Mouse (Mus musculus) small intestine, adult 2 months (tissue): ENCODE measurements at regions not wholly inside any gene's neighbourhood (a gene's known extent, or its start where the extent isn't known, plus 50 kb on each side); places are given as distances from the start of the nearest gene placed in this dataset.
A peak's percentile ranks its signal among the peaks of the same experiment; 100 is the strongest.
"Not testable (repeated sequence)": the region's sequence is repeated elsewhere in the genome, so short reads cannot be mapped to it uniquely, and the experiment has no call there.

Experiments
- H3K27ac ChIP-seq: fragments of 200-500 bp; 2 replicates; pipeline ENCODE4 v1.5.1; 2012; ENCODE audit warnings: low read depth, low read length, control low read depth, inconsistent platforms; ENCODE audit not compliant: insufficient read depth
- H3K27me3 ChIP-seq: fragments of 200-500 bp; 2 replicates; pipeline ENCODE4 v1.6.1; 2012; ENCODE audit warnings: mild to moderate bottlenecking, moderate library complexity, low read length, inconsistent platforms; ENCODE audit not compliant: control insufficient read depth, insufficient read depth
- H3K36me3 ChIP-seq: fragments of 200-500 bp; 2 replicates; pipeline ENCODE4 v1.6.1; 2012; ENCODE audit warnings: mild to moderate bottlenecking, low read length, control low read depth, inconsistent platforms; ENCODE audit not compliant: control insufficient read depth, insufficient read depth
- H3K4me1 ChIP-seq: fragments of 200-500 bp; 2 replicates; pipeline ENCODE4 v1.6.1; 2012; ENCODE audit warnings: low read length, inconsistent platforms, mixed read lengths; ENCODE audit not compliant: control insufficient read depth, insufficient read depth, insufficient read length
- H3K4me3 ChIP-seq: fragments of 200-500 bp; 2 replicates; pipeline ENCODE4 v1.5.1; 2012; ENCODE audit warnings: low read depth, mild to moderate bottlenecking, control low read depth, inconsistent platforms, low read length, moderate library complexity
- CTCF ChIP-seq: fragments of 200-500 bp; IDR thresholded peaks from 2 replicates; pipeline ENCODE4 v1.5.1; 2012; ENCODE audit warnings: low read depth, mild to moderate bottlenecking, control low read depth, inconsistent platforms, low read length, moderate library complexity, mixed read lengths; ENCODE audit not compliant: insufficient replicate concordance, insufficient read length; ENCODE audit errors: extremely low read depth
- WGBS: fragments of 180-500 bp; shearing (Covaris S2); methylation state at CpG from one replicate; pipeline ENCODE4 v1.1.7; 2018; 5-methylcytosine and 5-hydroxymethylcytosine counted together

- H3K4me3 ChIP-seq, H3K4me1 ChIP-seq, H3K27me3 ChIP-seq, H3K27ac ChIP-seq, H3K36me3 ChIP-seq: not testable (repeated sequence)
- WGBS: 76% methylated on average over 2 of the region's 2 CpGs
Measured at GRCm38 (mm10) chr14:53721901-53722300, 532.0 kb downstream of the Dad1 start.

- H3K36me3 ChIP-seq, H3K4me1 ChIP-seq, H3K27me3 ChIP-seq, H3K4me3 ChIP-seq, H3K27ac ChIP-seq: not testable (repeated sequence)
- WGBS: 3% methylated on average over 3 of the region's 3 CpGs
Measured at GRCm38 (mm10) chr14:53709627-53710026, 544.3 kb downstream of the Dad1 start.

DNA sequence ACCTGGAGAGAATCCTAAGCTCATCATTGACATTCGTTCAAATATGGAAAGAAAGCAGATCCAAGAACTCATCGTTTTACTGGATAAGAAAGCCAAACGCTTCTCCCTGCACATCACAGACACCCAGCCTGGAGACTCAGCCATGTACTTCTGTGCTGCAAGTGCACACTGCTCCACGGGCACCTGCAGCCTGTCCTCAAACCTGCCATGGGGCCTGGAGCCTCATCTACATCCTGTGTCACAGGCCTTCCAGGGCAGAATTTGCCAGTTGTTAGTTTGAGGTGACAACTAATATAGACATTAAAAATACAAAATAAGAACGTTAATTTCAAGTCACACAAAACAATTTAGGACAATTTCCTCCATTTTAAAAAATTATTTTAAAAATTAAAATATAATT lies 549.6 kb downstream of the Dad1 start:
- WGBS: 76% methylated on average over 5 of the region's 5 CpGs
- not testable (repeated sequence) for H3K4me3 ChIP-seq, H3K36me3 ChIP-seq, H3K27ac ChIP-seq, H3K4me1 ChIP-seq, H3K27me3 ChIP-seq

DNA sequence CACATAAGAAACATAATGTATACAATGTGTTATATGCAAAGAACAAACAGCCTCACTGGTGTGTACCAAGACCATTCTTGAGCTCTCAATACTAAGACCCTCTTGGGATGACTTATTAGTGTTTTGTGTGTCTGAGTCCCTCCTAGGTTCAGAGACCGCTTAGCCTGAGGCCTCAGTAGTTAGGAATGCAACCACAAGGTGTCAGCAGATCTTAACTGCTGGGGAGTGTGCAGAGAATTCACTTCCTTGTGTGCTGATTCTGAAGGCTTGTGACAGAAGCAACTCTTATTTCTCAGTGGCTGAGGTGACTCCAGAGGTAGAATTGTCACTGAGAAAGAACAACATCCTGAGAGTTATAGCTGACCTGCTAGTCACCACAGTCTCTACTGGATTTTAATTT lies 550.3 kb downstream of the Dad1 start:
- H3K27ac ChIP-seq, H3K4me3 ChIP-seq, H3K4me1 ChIP-seq, H3K27me3 ChIP-seq, H3K36me3 ChIP-seq: not testable (repeated sequence)
- 8% methylated on average over 1 of the region's 1 CpGs for WGBS

GRCm38 (mm10) chr14:53684100-53684499 lies 569.8 kb downstream of the Dad1 start:
- not testable (repeated sequence) for H3K36me3 ChIP-seq, H3K4me3 ChIP-seq, H3K27me3 ChIP-seq, H3K27ac ChIP-seq, H3K4me1 ChIP-seq
- 78% methylated on average over 4 of the region's 4 CpGs for WGBS

- not testable (repeated sequence) for H3K36me3 ChIP-seq, H3K4me1 ChIP-seq, H3K27ac ChIP-seq, H3K27me3 ChIP-seq, H3K4me3 ChIP-seq
- WGBS: 32% methylated on average over 9 of the region's 9 CpGs
Measured at GRCm38 (mm10) chr14:53683361-53684015, 570.4 kb downstream of the Dad1 start.

DNA sequence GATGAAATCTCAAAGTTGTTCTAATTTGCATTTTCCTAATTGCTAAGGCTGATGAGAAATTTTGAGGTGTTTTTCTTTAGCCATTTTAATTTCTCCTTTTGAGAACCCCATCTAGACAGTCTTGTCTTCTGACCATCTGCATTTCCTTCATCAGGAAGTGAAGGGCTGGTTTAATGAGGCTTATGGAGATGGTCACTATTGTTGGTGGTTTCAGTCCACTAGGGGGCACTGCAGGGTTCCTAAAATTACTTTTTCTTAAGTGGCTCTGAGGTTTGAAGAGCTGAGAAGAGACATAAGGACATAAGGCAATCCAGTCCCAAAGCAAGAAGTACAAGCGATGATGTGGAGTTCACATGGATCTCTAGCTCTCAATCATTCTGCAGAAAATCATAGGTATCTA lies 571.2 kb downstream of the Dad1 start:
- H3K27me3 ChIP-seq, H3K4me3 ChIP-seq, H3K36me3 ChIP-seq, H3K4me1 ChIP-seq, H3K27ac ChIP-seq: not testable (repeated sequence)
- 94% methylated on average over 1 of the region's 1 CpGs for WGBS

DNA sequence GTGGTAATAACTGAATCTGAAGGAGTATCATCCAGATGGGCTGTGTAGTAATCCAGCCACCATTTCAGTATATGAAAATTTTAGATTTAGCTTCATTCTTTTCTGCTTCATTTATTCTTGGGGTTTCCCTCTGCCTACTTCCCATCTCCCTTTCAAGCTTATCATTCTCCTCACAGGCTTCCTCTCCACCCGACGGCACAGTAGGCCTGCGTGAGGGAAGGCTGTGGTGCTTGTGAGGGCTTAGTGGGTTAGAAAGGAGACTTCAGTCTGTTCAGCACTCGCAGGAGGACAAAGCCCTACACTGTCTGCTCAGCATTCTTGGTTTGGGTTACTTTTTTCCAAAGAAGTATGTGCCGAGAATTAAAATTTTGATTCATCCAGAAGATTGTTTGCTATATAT lies 572.6 kb downstream of the Dad1 start:
- not testable (repeated sequence) for H3K4me3 ChIP-seq, H3K36me3 ChIP-seq

DNA sequence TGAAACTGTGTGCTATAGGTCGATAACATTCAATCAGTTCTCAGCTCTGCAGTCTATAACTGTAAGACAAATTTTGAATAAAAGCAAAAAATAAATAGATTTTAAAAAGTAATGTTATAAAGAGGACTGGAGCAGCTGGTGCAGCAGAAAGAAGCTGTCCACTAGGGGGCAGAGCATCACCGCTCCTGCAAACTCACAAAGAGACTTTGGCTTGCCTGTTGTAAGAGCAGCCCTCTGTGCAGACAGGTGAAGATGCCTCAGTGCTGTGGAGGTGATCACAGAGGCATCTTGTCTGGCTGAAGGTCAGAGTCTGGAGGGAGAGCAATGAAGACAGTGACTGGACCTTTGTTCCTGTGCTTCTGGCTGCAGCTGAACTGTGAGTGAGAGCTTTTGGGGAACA lies 588.2 kb downstream of the Dad1 start:
- H3K4me1 ChIP-seq, H3K27me3 ChIP-seq, H3K27ac ChIP-seq, H3K4me3 ChIP-seq, H3K36me3 ChIP-seq: not testable (repeated sequence)
- TF ChIP-seq CTCF: peak; percentile 47; the same call in 1 of the 2 replicates
- 15% methylated on average over 2 of the region's 2 CpGs for WGBS

More for the DNA sequence above, 572.6 kb downstream of the Dad1 start:
- not testable (repeated sequence) for H3K27ac ChIP-seq, H3K4me1 ChIP-seq, H3K27me3 ChIP-seq
- 85% methylated on average over 5 of the region's 5 CpGs for WGBS

DNA sequence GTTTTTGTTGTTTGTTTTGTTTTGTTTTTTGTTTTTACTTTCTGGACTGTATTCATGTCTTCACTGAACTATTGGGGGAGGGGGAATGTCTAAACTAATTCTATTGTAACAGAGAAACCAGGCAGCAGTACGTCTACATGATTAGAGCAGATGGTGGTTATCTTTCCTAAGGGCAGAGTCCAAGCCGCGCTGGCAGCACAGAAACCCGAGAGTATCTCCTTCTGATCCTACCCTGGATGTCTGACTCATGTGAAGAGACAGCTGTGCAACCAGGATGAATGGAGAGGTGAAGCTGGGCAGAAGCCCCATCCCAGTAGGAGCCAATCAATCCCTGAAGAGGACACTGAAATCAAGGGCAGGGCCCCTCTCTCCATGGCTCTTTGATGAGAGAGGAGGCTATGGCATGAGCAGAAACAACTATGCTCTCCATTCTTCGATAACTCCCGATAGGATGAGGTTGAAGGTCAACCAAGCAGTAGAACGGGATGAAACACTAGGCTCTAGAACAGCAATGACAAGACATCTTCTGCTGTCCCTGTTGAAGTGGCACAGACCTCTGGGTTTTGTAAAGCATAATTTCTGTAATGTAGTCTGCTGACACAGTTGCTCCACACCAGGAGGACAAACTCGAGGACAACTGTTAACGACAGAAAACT lies 591.1 kb downstream of the Dad1 start:
- H3K27me3 ChIP-seq, H3K4me1 ChIP-seq, H3K27ac ChIP-seq, H3K4me3 ChIP-seq, H3K36me3 ChIP-seq: not testable (repeated sequence)
- WGBS: 31% methylated on average over 9 of the region's 9 CpGs

- H3K4me3 ChIP-seq, H3K27ac ChIP-seq, H3K27me3 ChIP-seq, H3K36me3 ChIP-seq, H3K4me1 ChIP-seq: not testable (repeated sequence)
- WGBS: 93% methylated on average over 3 of the region's 3 CpGs
Measured at GRCm38 (mm10) chr14:53654669-53655068, 599.2 kb downstream of the Dad1 start.

GRCm38 (mm10) chr14:53651061-53651460 lies 602.8 kb downstream of the Dad1 start:
- WGBS: 65% methylated on average over 5 of the region's 5 CpGs
- not testable (repeated sequence) for H3K4me1 ChIP-seq, H3K36me3 ChIP-seq, H3K27ac ChIP-seq, H3K4me3 ChIP-seq, H3K27me3 ChIP-seq
